Mouse (Mus musculus) frontal cortex, postnatal 10 days (tissue): Measurements from ENCODE around the gene Iqgap2.

ENCODE experiments used
- DNase-seq, 2 experiments: peaks; one replicate each; pipeline ENCODE4 v3.0.0; 2022; ENCODE audit warnings: low spot score in 2 of 2, mixed read lengths in 1 of 2

Gene Iqgap2

GRCm38 (mm10) chr13:95778761-95779161 lies 113.0 kb downstream of the Iqgap2 start:
- no peak for DNase-seq

GRCm38 (mm10) chr13:95777651-95778391 lies 113.9 kb downstream of the Iqgap2 start:
- no peak for DNase-seq

- DNase-seq = peak in 1 of 2 experiments; percentile 27
Observed at GRCm38 (mm10) chr13:95777237-95777636, 114.5 kb downstream of the Iqgap2 start.

- DNase-seq = no peak
Observed at GRCm38 (mm10) chr13:95774966-95775696, 116.6 kb downstream of the Iqgap2 start.

GRCm38 (mm10) chr13:95765017-95765416 lies 126.7 kb downstream of the Iqgap2 start:
- peak in 1 of 2 experiments; percentile 19 for DNase-seq

GRCm38 (mm10) chr13:95763876-95764517 lies 127.7 kb downstream of the Iqgap2 start:
- DNase-seq = no peak

- DNase-seq = no peak
Observed at GRCm38 (mm10) chr13:95759810-95760209, 131.9 kb downstream of the Iqgap2 start.

- no peak for DNase-seq
Observed at GRCm38 (mm10) chr13:95754285-95754684, 137.4 kb downstream of the Iqgap2 start.

- DNase-seq = no peak
Observed at GRCm38 (mm10) chr13:95752386-95752785, 139.3 kb downstream of the Iqgap2 start.

GRCm38 (mm10) chr13:95747541-95747940 lies 144.2 kb downstream of the Iqgap2 start:
- DNase-seq = no peak

GRCm38 (mm10) chr13:95747101-95747500 lies 144.6 kb downstream of the Iqgap2 start:
- no peak for DNase-seq

GRCm38 (mm10) chr13:95746509-95746908 lies 145.2 kb downstream of the Iqgap2 start:
- DNase-seq = peak in 1 of 2 experiments; percentile 37

GRCm38 (mm10) chr13:95745451-95745850 lies 146.3 kb downstream of the Iqgap2 start:
- no peak for DNase-seq

- no peak for DNase-seq
Observed at GRCm38 (mm10) chr13:95742881-95743466, 148.7 kb downstream of the Iqgap2 start.

- DNase-seq = no peak
Observed at GRCm38 (mm10) chr13:95741813-95742689, 149.7 kb downstream of the Iqgap2 start.

- DNase-seq = no peak
Observed at GRCm38 (mm10) chr13:95739651-95740050, 152.1 kb downstream of the Iqgap2 start.

- DNase-seq = no peak
Observed at GRCm38 (mm10) chr13:95730491-95730890, 161.2 kb downstream of the Iqgap2 start.

GRCm38 (mm10) chr13:95719320-95720232 lies 172.1 kb downstream of the Iqgap2 start:
- DNase-seq = peak in 1 of 2 experiments; percentile 58

GRCm38 (mm10) chr13:95715356-95715755 lies 176.4 kb downstream of the Iqgap2 start:
- DNase-seq = no peak
